Mouse (Mus musculus) ES-E14 (cell line): ENCODE data around the gene Kntc1.

Experiments
- CHD2 ChIP-seq: IDR thresholded peaks from 2 replicates; pipeline ENCODE4 v1.6.1; 2014; ENCODE audit warnings: mild to moderate bottlenecking, low read depth, low read length, inconsistent platforms
- HCFC1 ChIP-seq: IDR thresholded peaks from 2 replicates; pipeline ENCODE4 v1.6.1; 2012; ENCODE audit warnings: low read length, inconsistent platforms, borderline replicate concordance; ENCODE audit not compliant: insufficient read depth
- ZC3H11A ChIP-seq: IDR thresholded peaks from 2 replicates; pipeline ENCODE4 v1.6.1; 2012; ENCODE audit warnings: low read depth, mild to moderate bottlenecking, inconsistent platforms, low read length, borderline replicate concordance
- ZNF384 ChIP-seq: IDR thresholded peaks from 2 replicates; pipeline ENCODE4 v1.6.1; 2012; ENCODE audit warnings: low read depth, low read length, inconsistent platforms

DNA sequence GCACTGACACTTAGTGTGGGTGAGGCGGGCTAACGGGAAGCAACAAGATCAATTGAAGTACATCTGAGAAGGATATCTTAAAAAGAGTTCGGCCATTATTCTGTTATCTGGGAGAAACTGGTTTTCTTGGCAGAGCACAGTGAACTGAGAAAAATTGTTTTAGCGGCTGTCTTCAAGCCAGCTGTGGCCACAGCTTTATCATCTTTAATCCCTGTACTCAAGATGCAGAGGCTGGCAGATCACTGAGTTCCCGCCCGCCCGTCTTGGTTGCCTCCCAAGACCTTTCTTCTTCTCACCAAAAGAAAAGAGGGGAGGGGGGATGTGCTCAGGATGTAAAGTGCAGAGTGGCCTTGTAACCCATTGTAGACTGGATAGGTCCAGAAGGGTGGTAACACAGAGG lies 67.4 kb downstream of the Kntc1 start:
- TF ChIP-seq CHD2 (no peak), ZNF384 (no peak), ZC3H11A (no peak), HCFC1 (no peak)
